Mouse (Mus musculus) large intestine, adult 2 months (tissue): ENCODE measurements around the gene Rai14. TPM values are rescaled to one million over a fixed set of nuclear protein-coding genes. Genes with fewer than 3 reads are reported as not detected.

Source experiments
- DNase-seq: peaks from one replicate; pipeline ENCODE4 v3.0.0-alpha.2; 2012; ENCODE audit warnings: low read depth, low spot score
- WGBS: fragments of 180-500 bp; shearing (Covaris S2); methylation state at CpG from one replicate; pipeline ENCODE4 v1.1.7; 2018; 5-methylcytosine and 5-hydroxymethylcytosine counted together
- polyA plus RNA-seq: library from polyadenylated mRNA; depleted of rRNA; stranded (reverse); fragments of >200 nt; gene quantifications from 2 replicates; pipeline ENCODE4 v1.2.3, GENCODE M21; 2012

Rai14 gene
- polyA plus RNA-seq, 1 experiment: 2.6 TPM

- no peak for DNase-seq
- 82% methylated on average over 8 of the region's 8 CpGs for whole genome bisulfite sequencing
Observed at GRCm38 (mm10) chr15:10696478-10697234, 17.8 kb downstream of the Rai14 start.

- no peak for DNase-seq
- 77% methylated on average over 4 of the region's 4 CpGs for WGBS
Observed at GRCm38 (mm10) chr15:10692627-10693026, 21.8 kb downstream of the Rai14 start.

- no peak for DNase-seq
- WGBS: 55% methylated on average over 6 of the region's 6 CpGs
Observed at GRCm38 (mm10) chr15:10691481-10691880, 22.9 kb downstream of the Rai14 start.

GRCm38 (mm10) chr15:10690973-10691372 is 23.5 kb downstream of the Rai14 start:
- 43% methylated on average over 5 of the region's 5 CpGs for WGBS
- DNase-seq: no peak

- 32% methylated on average over 13 of the region's 13 CpGs for WGBS
- DNase-seq: no peak
Observed at GRCm38 (mm10) chr15:10690219-10690618, 24.2 kb downstream of the Rai14 start.

GRCm38 (mm10) chr15:10689304-10689703 is 25.1 kb downstream of the Rai14 start:
- no peak for DNase-seq
- WGBS: 46% methylated on average over 11 of the region's 11 CpGs

- WGBS: 38% methylated on average over 5 of the region's 5 CpGs
- DNase-seq: no peak
Observed at GRCm38 (mm10) chr15:10688686-10689085, 25.7 kb downstream of the Rai14 start.

GRCm38 (mm10) chr15:10687365-10687764 is 27.1 kb downstream of the Rai14 start:
- 82% methylated on average over 7 of the region's 7 CpGs for WGBS

GRCm38 (mm10) chr15:10685692-10686430 is 28.6 kb downstream of the Rai14 start:
- WGBS: 30% methylated on average over 14 of the region's 14 CpGs
- DNase-seq: no peak

More at GRCm38 (mm10) chr15:10687365-10687764, 27.1 kb downstream of the Rai14 start:
- no peak for DNase-seq

GRCm38 (mm10) chr15:10683687-10684203 is 30.7 kb downstream of the Rai14 start:
- no peak for DNase-seq

GRCm38 (mm10) chr15:10680514-10680913 is 33.9 kb downstream of the Rai14 start:
- DNase-seq: no peak
- 71% methylated on average over 5 of the region's 5 CpGs for WGBS

More at GRCm38 (mm10) chr15:10683687-10684203, 30.7 kb downstream of the Rai14 start:
- 87% methylated on average over 9 of the region's 9 CpGs for WGBS

- no peak for DNase-seq
- 56% methylated on average over 4 of the region's 4 CpGs for WGBS
Observed at GRCm38 (mm10) chr15:10679571-10679970, 34.9 kb downstream of the Rai14 start.

GRCm38 (mm10) chr15:10675801-10676200 is 38.6 kb downstream of the Rai14 start:
- 51% methylated on average over 5 of the region's 5 CpGs for WGBS
- no peak for DNase-seq

- no peak for DNase-seq
- WGBS: 35% methylated on average over 5 of the region's 5 CpGs
Observed at GRCm38 (mm10) chr15:10672880-10673279, 41.5 kb downstream of the Rai14 start.

- WGBS: 32% methylated on average over 4 of the region's 4 CpGs
- no peak for DNase-seq
Observed at GRCm38 (mm10) chr15:10671868-10672267, 42.6 kb downstream of the Rai14 start.

GRCm38 (mm10) chr15:10670107-10670506 is 44.3 kb downstream of the Rai14 start:
- DNase-seq: no peak
- WGBS: 87% methylated on average over 7 of the region's 7 CpGs

GRCm38 (mm10) chr15:10668120-10668900 is 46.1 kb downstream of the Rai14 start:
- 74% methylated on average over 10 of the region's 10 CpGs for WGBS
- no peak for DNase-seq

GRCm38 (mm10) chr15:10665816-10666215 is 48.6 kb downstream of the Rai14 start:
- DNase-seq: no peak
- 84% methylated on average over 8 of the region's 8 CpGs for WGBS

- no peak for DNase-seq
- 77% methylated on average over 5 of the region's 5 CpGs for WGBS
Observed at GRCm38 (mm10) chr15:10664529-10664898, 49.9 kb downstream of the Rai14 start.
